Mouse (Mus musculus) layer of hippocampus, adult 8-10 months (tissue): ENCODE measurements at regions not wholly inside any gene's neighbourhood (a gene's known extent, or its start where the extent isn't known, plus 50 kb on each side); places are given as distances from the start of the nearest gene placed in this dataset.

Source experiments
- DNase-seq, 2 experiments: peaks; one replicate each; pipeline ENCODE4 v3.0.0; 2022; ENCODE audit warnings: low spot score in 2 of 2

DNA sequence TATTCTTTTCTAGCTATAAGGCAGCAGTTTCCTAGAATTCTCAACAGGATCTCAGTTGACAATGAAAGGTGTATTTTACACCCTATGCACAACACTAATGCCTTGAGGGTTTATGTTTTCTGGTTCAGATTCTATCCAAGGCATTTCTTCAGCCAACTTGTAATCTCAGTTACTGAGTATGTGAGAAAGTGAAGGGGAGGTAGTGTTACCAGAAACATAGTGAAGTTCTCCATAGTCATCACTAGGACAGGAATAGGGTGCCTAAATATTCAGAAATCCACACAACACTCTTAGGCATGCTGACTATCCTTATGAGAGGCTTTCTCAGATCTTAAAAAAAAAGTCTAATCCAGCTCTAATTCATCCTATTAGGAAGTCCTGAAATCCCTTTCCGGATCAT, 1228.2 kb upstream of the Cntnap5a start:
- no peak for DNase-seq

DNA sequence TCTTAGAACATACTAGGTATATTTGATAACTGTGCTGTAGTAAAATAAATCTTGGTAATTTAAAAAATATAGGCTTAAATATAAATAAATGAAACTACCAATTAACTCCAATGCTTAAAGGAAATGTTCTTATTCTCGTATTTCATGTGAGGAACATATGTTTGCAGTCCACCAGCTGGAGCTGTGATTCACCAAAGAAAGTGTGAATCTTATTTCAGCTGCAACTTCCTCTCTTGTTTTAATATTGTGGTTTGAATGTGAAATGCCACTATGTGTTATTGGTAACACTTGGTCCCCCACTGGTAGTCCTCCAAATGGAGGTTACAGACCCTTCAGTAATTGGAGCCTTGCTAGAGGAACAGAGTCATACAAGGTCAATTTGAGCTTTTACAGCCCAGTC, 1188.1 kb upstream of the Cntnap5a start:
- peak in 1 of 2 experiments; percentile 9 for DNase-seq

DNA sequence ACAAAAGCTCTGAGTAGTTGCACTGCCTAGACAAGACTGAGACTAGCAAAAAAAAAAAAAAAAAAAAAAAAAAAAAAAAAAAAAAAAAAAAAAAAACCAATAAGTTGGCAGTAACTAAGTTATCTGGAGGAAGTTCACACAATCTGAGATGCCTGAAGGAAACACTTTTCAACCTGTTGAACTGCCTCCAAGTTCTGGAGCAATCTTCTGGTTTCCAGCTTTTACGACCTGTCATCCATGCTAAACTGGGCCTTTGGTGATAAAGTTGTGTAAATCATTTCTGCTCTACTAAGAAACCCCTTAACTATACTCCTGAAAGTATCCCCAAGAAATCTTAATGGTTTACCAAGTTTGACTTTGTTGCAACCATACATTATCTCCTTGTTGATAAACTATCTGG, 1168.8 kb upstream of the Cntnap5a start:
- DNase-seq: no peak

DNA sequence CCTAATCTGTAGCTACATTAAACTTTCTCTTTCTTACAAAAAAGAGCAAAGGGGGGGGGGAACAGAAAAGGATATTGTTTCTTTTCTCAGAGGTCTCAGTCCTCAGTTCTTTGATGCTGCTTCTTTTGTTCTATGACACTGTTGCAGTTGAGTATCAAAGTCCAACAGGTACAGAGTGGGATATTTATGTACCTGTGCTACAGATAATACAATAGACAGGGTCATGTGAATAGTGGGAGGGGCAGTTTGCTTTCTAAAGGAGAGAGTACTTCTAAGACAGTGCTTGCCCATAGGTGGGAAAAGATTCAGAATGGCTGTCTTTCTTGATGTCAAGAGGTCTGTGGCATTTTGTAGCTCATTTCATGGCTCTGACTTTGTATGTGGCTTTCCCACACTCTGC, 1164.7 kb upstream of the Cntnap5a start:
- no peak for DNase-seq

DNA sequence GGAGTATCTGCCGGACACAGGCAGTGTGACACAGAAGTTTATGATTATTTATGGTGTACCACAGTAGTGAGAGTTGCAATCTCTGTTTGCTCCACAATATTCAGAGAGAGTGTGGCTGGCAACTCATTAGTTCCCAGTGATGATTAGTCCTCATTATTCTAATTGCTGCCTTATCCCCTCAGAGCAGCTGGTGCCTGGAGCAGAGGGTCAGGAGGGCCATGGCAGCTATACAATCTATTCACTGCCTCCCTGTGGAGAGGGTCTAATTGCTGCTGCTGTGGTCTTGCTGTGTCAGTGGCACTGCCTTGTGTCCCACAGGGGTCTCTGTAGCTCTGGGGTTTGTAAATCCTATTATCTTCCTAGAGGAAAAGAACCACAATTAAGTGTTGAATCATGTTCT, 1156.0 kb upstream of the Cntnap5a start:
- no peak for DNase-seq

DNA sequence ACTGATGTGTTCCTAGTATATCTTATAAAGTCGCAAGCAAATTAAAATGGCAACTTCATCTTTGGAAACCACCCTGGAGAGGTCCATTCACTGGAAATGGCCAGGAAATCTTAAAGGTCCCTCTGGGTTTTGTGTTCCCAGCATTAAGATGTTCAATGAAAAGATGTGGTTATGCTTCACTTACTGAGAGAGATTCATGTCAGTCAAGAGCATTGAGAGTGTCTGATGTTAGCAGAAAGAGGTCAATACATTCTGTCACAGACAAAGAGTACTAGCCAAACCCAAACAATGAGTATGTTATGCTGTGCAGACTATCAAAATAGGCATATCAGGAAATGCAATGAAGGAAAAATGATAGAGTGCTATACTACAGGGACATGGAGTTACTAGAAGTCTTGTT, 1150.7 kb upstream of the Cntnap5a start:
- DNase-seq: no peak

DNA sequence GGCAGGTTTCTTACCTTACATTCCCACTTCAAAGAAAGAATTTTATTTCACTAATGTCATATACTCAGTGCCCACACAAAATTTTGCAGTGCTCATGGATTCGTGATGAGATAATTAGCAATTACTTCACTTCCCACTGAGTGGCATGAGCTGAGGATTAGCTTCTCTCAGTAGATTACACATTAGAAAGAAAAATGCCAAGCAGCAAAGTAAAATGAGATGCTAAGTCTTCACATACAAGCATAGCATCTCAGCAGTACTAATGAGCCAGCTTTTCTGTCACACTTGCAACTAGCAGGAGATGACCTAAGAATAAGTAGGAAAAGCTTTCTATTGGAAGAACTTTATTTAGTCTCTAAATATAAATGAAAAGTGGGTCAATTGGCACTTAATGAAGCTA, 1137.6 kb upstream of the Cntnap5a start:
- no peak for DNase-seq

DNA sequence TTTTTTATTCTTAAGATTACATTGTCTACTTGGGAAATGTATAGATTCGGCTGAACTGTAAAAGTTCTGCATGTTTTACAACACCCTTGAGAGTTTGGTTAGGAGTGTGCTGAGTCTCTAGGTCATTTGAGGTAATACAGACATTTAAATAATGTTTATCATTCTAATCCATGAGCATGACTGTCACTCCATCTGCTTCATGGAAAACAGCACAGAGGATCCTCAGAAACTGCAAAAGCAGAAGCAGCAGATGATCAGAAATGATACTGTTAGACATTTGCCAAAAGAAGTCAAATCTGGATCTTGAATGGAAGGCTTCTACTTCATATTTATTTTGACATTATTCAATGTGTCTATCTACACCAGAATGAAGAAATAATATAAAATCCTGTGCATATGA, 1131.8 kb upstream of the Cntnap5a start:
- peak in 1 of 2 experiments; percentile 7 for DNase-seq

DNA sequence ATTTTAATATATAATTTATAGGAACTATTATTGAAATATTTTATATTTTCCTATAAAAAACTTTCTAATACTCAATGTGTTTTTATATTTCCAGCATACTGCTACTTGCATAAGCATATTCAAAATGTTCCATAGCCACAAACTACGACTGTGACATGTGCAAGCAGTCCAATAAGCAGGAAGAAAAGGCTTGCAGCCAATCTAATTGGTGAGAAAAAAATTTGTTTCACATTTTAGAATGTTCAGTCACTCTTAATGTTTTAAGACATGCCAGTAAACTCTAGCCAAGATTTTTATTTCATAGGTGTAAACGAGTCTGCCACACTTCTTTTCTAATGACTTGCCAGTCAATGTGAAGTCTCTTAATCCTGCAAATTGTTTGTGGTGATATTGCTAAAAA, 1130.1 kb upstream of the Cntnap5a start:
- DNase-seq: no peak
